Mouse (Mus musculus): ENCODE measurements around the gene Grcc10.

DNA sequence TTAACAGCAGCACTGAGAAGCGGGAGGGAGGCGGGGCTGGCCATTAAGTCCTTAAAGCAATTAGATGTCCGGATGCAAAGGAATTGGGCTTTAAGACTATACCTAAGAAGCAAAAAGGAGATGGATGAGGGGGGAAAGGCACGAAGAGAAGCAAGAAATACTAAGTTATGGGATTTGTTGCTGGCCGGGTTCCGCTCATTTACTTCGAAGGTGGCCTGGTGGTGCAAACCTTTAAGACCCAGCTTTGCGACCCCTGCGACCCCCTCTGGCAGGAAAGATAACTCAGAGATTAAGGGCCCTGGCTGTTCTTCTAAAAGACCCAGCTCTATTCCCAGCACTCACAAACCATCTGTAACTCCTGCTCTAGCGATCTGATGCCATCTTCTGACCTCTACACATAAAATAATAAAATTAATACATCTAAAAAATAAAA is 38.8 kb upstream of the Grcc10 start:
- TF ChIP-seq CTCF (IDR thresholded peaks at IDR 0.05; ENCODE audit: control insufficient read depth, insufficient read depth, insufficient replicate concordance, low read depth, low read length) (no peak), POLR2A (IDR thresholded peaks at IDR 0.05; ENCODE audit: control insufficient read depth, low read depth, low read length) (no peak)
